Mouse (Mus musculus): ENCODE data around the gene Atp2a2. TPM values are rescaled to one million over a fixed set of nuclear protein-coding genes. Genes with fewer than 3 reads are reported as not detected.

The Atp2a2 gene
- polyA plus RNA-seq, 2 experiments, result 12.8 to 25.9 TPM

DNA sequence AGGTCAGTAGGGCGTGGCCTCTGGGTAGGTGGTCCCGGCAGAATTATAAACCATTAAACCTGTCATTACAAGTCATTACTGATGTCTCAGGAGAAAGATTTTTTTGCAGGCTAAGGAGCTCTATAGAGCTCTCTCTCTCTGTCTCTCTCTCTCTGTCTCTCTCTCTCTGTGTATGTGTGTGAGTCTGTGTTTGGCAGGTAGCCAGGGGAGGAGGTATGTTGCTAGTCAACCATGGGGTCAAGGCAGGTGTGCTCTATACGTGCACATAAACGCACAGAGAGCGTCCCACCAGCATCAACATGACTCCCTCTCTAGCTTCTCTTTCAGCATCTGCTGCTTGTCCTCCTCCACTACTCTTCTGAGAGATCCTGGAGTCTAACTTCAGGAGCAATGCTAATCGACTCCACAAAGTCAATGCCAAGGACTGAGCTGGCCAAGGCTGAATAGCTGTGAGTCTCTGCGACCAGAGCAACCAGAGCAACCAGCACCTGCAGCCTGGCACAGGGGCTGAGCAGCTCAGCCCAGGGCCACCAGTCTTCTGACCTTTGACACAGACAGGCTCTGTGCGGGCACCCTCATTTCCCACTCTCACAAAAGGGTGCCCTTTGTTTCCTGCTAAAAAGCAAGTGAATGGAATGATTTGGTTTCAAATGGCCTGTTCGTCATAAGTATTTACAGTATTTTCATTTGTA is 28.0 kb upstream of the Atp2a2 start:
- DNase-seq (ENCODE audit: low read depth in 3 of 3, low spot score in 3 of 3) (no peak), ATAC-seq (ENCODE audit: insufficient read depth) (no peak)
- Histone ChIP-seq H3K4me2 (ENCODE audit: low read depth) (no peak overlapping the region), H3K36me3 (replicated peaks; ENCODE audit: control insufficient read depth, insufficient read depth, low read depth) (no peaks in the 10 kb centered on the region), H3K4me3 (ENCODE audit: insufficient read depth in 1 of 2, low read depth in 2 of 2, low read length in 2 of 2) (no peak overlapping the region), H3K9me3 (ENCODE audit: control insufficient read depth, low read length) (no peaks in the 10 kb centered on the region), H3K27me3 (ENCODE audit: control insufficient read depth, insufficient read depth, low read length) (no peaks in the 10 kb centered on the region), H3K4me1 (replicated peaks; ENCODE audit: control insufficient read depth in 2 of 2, insufficient read depth in 2 of 2, low read length in 1 of 2) (peaks cover 0 to 4% of the 10 kb centered on the region in 2 experiments; a peak in 1 of 4 replicates), H3K9ac (replicated peaks) (no peak overlapping the region), H3K27ac (no peak overlapping the region)
- TF ChIP-seq EP300 (IDR thresholded peaks at IDR 0.05; ENCODE audit: low read depth), result no peak
- no peak for TF ChIP-seq CTCF (IDR thresholded peaks at IDR 0.05; ENCODE audit: low read depth)
- 63% methylated on average over 9 of the region's 9 CpGs for WGBS (ENCODE audit: insufficient replicate concordance)

DNA sequence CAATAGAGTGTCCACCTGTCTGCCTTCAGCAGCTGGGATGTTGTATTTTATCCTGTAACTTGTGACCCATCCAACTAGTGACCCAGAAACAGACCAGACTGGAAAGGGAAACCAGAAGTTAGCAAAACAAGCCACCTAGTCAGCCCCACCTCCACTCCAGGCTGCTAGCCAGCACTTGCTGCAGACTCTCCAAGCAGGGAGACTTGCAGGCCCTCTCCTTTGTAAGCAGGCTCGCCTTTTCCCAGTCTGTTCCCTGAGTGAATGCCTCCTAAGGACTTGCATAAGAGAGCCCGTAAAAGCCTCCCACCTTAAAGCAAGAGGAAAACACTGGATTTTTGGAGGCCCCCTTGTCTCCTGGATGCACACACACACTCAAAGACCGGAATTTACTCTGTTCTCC is 27.3 kb upstream of the Atp2a2 start:
- no peak for DNase-seq (ENCODE audit: low read depth in 3 of 3, low spot score in 3 of 3)
- no peak overlapping the region for H3K4me3 ChIP-seq (ENCODE audit: insufficient read depth in 1 of 2, low read depth in 2 of 2, low read length in 2 of 2)
- no peak overlapping the region for H3K27ac ChIP-seq
- WGBS (ENCODE audit: insufficient replicate concordance), result 50% methylated on average over 3 of the region's 3 CpGs
- peaks cover 0 to 4% of the 10 kb centered on the region in 2 experiments; a peak in 1 of 4 replicates for H3K4me1 ChIP-seq (replicated peaks; ENCODE audit: control insufficient read depth in 2 of 2, insufficient read depth in 2 of 2, low read length in 1 of 2)
- ATAC-seq (ENCODE audit: insufficient read depth), result no peak
- no peaks in the 10 kb centered on the region for H3K36me3 ChIP-seq (replicated peaks; ENCODE audit: control insufficient read depth, insufficient read depth, low read depth)
- no peak overlapping the region for H3K9ac ChIP-seq (replicated peaks)
- no peak for TF ChIP-seq CTCF (IDR thresholded peaks at IDR 0.05; ENCODE audit: low read depth)
- H3K27me3 ChIP-seq (ENCODE audit: control insufficient read depth, insufficient read depth, low read length), result no peaks in the 10 kb centered on the region
- no peaks in the 10 kb centered on the region for H3K9me3 ChIP-seq (ENCODE audit: control insufficient read depth, low read length)
- H3K4me2 ChIP-seq (ENCODE audit: low read depth), result no peak overlapping the region

DNA sequence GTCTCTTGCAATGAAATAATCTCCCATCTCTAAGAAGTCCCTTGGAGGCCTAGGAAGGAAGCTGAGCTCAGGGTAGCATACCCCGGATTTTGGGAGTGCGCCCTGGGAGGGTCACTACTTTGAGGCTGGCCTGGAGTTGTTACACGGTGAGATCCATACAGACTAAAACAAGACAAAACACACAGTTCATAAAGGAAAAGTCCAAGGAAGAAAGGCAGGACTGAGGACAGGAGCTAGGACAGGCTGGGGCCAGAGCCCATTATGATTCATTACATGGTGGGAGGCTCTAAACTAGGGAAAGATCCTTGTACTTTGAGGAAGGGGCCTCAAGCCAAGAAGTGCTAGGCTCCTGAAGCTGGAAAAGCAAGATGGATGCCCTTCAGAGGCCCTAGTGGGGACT is 26.6 kb upstream of the Atp2a2 start:
- TF ChIP-seq EP300 (IDR thresholded peaks at IDR 0.05; ENCODE audit: low read depth) (no peak), CTCF (IDR thresholded peaks at IDR 0.05; ENCODE audit: low read depth) (no peak)
- H3K4me1 ChIP-seq (replicated peaks; ENCODE audit: control insufficient read depth in 2 of 2, insufficient read depth in 2 of 2, low read length in 1 of 2), result peaks cover 0 to 4% of the 10 kb centered on the region in 2 experiments; a peak in 1 of 4 replicates
- ATAC-seq (ENCODE audit: insufficient read depth) (no peak), DNase-seq (ENCODE audit: low read depth in 3 of 3, low spot score in 3 of 3) (no peak)
- no peak overlapping the region for H3K4me3 ChIP-seq (ENCODE audit: insufficient read depth in 1 of 2, low read depth in 2 of 2, low read length in 2 of 2)
- no peaks in the 10 kb centered on the region for H3K27me3 ChIP-seq (ENCODE audit: control insufficient read depth, insufficient read depth, low read length)
- no peak overlapping the region for H3K4me2 ChIP-seq (ENCODE audit: low read depth)
- no peak overlapping the region for H3K9ac ChIP-seq (replicated peaks)
- H3K36me3 ChIP-seq (replicated peaks; ENCODE audit: control insufficient read depth, insufficient read depth, low read depth), result no peaks in the 10 kb centered on the region
- H3K9me3 ChIP-seq (ENCODE audit: control insufficient read depth, low read length), result no peaks in the 10 kb centered on the region
- no peak overlapping the region for H3K27ac ChIP-seq
- WGBS (ENCODE audit: insufficient replicate concordance), result 47% methylated on average over 3 of the region's 3 CpGs

DNA sequence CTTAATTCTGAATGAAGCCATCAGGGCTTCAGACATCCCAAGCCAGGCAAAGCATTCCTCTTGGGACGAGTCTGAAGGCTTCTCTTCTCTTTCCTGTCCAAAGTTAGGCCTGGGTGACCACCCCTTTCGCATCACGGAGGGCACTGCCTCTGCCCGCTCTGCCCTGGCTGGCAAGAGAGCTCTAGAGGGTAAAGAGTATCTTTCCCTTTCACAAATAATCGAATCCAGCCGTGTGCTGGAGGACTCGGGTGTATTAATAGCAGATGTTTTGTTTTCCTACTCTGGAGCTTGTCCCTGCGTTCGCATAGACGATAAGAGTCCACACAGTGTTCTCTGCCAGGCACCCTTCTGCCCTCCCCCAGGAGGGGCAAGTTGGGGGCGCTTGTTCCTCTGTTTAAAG is 25.7 kb upstream of the Atp2a2 start:
- no peaks in the 10 kb centered on the region for H3K27me3 ChIP-seq (ENCODE audit: control insufficient read depth, insufficient read depth, low read length)
- peaks cover 0 to 4% of the 10 kb centered on the region in 2 experiments; a peak in 1 of 4 replicates for H3K4me1 ChIP-seq (replicated peaks; ENCODE audit: control insufficient read depth in 2 of 2, insufficient read depth in 2 of 2, low read length in 1 of 2)
- peak overlapping the region; percentile 13; the same call in 1 of the 2 replicates for H3K4me2 ChIP-seq (ENCODE audit: low read depth)
- no peaks in the 10 kb centered on the region for H3K9me3 ChIP-seq (ENCODE audit: control insufficient read depth, low read length)
- 59% methylated on average over 11 of the region's 11 CpGs for WGBS (ENCODE audit: insufficient replicate concordance)
- no peak overlapping the region for H3K27ac ChIP-seq
- H3K4me3 ChIP-seq (ENCODE audit: insufficient read depth in 1 of 2, low read depth in 2 of 2, low read length in 2 of 2), result no peak overlapping the region
- ATAC-seq (ENCODE audit: insufficient read depth), result no peak
- TF ChIP-seq EP300 (IDR thresholded peaks at IDR 0.05; ENCODE audit: low read depth), result no peak
- no peak for TF ChIP-seq CTCF (IDR thresholded peaks at IDR 0.05; ENCODE audit: low read depth)
- DNase-seq (ENCODE audit: low read depth in 3 of 3, low spot score in 3 of 3), result no peak
- H3K9ac ChIP-seq (replicated peaks), result no peak overlapping the region
- no peaks in the 10 kb centered on the region for H3K36me3 ChIP-seq (replicated peaks; ENCODE audit: control insufficient read depth, insufficient read depth, low read depth)

DNA sequence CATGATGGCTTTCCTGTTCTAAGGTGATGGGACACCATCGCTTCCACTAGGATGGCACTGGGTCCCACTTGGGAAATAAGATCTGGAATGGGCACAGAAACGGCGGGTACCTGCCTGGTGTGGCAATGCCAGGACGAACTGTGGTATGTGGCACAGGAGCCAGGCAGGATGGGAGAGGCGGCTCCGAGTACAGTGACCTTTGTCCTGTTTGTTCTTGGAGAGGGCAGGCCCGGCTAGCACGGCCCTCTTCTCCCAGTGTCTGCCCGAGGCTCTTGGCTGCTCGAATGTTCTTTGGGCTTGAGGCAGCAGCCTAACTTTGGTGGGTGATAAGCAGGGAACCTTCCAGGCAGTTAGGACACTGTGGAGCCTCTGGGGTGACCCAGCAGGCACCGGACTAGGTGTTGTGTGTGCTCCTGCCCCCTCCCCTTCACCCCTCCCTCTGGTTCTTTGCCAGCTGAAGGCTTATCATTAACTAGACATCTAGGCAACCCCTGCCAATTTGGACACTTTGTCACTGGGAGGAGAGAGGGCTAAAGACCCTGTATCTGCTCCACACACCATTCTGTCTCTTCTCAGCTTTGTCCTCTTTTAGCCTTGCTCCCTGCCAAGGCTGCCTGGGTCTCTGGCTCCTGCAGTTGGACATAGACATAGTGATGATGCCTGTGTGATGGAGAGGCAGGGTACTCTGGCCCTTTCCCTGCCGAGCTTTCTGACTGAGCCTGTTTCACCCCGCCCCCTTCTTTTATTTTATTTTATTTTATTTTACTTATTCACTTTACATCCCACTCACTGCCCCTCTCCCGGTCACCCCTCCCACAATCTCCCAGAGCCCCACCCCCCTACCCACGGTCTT is 25.1 kb upstream of the Atp2a2 start:
- Histone ChIP-seq H3K4me3 (ENCODE audit: insufficient read depth in 1 of 2, low read depth in 2 of 2, low read length in 2 of 2) (no peak overlapping the region), H3K4me1 (replicated peaks; ENCODE audit: control insufficient read depth in 2 of 2, insufficient read depth in 2 of 2, low read length in 1 of 2) (peaks cover 0 to 4% of the 10 kb centered on the region in 2 experiments; a peak in 1 of 4 replicates), H3K36me3 (replicated peaks; ENCODE audit: control insufficient read depth, insufficient read depth, low read depth) (no peaks in the 10 kb centered on the region), H3K4me2 (ENCODE audit: low read depth) (no peak overlapping the region), H3K9me3 (ENCODE audit: control insufficient read depth, low read length) (no peaks in the 10 kb centered on the region), H3K9ac (replicated peaks) (no peak overlapping the region), H3K27ac (no peak overlapping the region), H3K27me3 (ENCODE audit: control insufficient read depth, insufficient read depth, low read length) (no peaks in the 10 kb centered on the region)
- TF ChIP-seq EP300 (IDR thresholded peaks at IDR 0.05; ENCODE audit: low read depth) (no peak), CTCF (IDR thresholded peaks at IDR 0.05; ENCODE audit: low read depth) (no peak)
- no peak for DNase-seq (ENCODE audit: low read depth in 3 of 3, low spot score in 3 of 3)
- 56% methylated on average over 15 of the region's 15 CpGs for WGBS (ENCODE audit: insufficient replicate concordance)
- ATAC-seq (ENCODE audit: insufficient read depth), result 0 out of 2 replicates have a peak, but pooled peaks have one; percentile 26
